Mouse (Mus musculus): ENCODE results near the gene Txndc16. TPM values are rescaled to one million over a fixed set of nuclear protein-coding genes. Genes with fewer than 3 reads are reported as not detected.

The Txndc16 gene
- polyA plus RNA-seq, 1 experiment from 2014 or later = 16.4 TPM

- WGBS = 84% methylated on average over 8 of the region's 8 CpGs
- Histone ChIP-seq H3K4me1 (ENCODE audit: insufficient read depth, low read length) (no peaks in the 10 kb centered on the region), H3K27ac (ENCODE audit: low read length) (no peak overlapping the region), H3K4me3 (ENCODE audit: low read length) (no peak overlapping the region), H3K9me3 (ENCODE audit: low read length) (no peaks in the 10 kb centered on the region), H3K27me3 (ENCODE audit: insufficient read depth, low read length) (no peaks in the 10 kb centered on the region), H3K9ac (replicated peaks; ENCODE audit: low read length) (no peak overlapping the region), H3K4me2 (replicated peaks; ENCODE audit: low read depth, low read length) (no peak overlapping the region), H3K36me3 (ENCODE audit: insufficient read depth, low read length) (no peaks in the 10 kb centered on the region)
- ATAC-seq (ENCODE audit: low FRiP score, low TSS enrichment) = no peak
These were observed 52.8 kb downstream of the Txndc16 start for GRCm38 (mm10) chr14:45167366-45167765.

- 88% methylated on average over 4 of the region's 4 CpGs for whole genome bisulfite sequencing
- no peak for ATAC-seq (ENCODE audit: low FRiP score, low TSS enrichment)
- H3K4me3 ChIP-seq (ENCODE audit: low read length) = no peak overlapping the region
- no peak overlapping the region for H3K9ac ChIP-seq (replicated peaks; ENCODE audit: low read length)
- no peaks in the 10 kb centered on the region for H3K4me1 ChIP-seq (ENCODE audit: insufficient read depth, low read length)
- no peak overlapping the region for H3K4me2 ChIP-seq (replicated peaks; ENCODE audit: low read depth, low read length)
- no peaks in the 10 kb centered on the region for H3K36me3 ChIP-seq (ENCODE audit: insufficient read depth, low read length)
- no peak overlapping the region for H3K27ac ChIP-seq (ENCODE audit: low read length)
- H3K9me3 ChIP-seq (ENCODE audit: low read length) = no peaks in the 10 kb centered on the region
- no peaks in the 10 kb centered on the region for H3K27me3 ChIP-seq (ENCODE audit: insufficient read depth, low read length)
These were observed 64.5 kb downstream of the Txndc16 start for GRCm38 (mm10) chr14:45155511-45156173.

- H3K27me3 ChIP-seq (ENCODE audit: insufficient read depth, low read length) = no peaks in the 10 kb centered on the region
- H3K4me1 ChIP-seq (ENCODE audit: insufficient read depth, low read length) = no peaks in the 10 kb centered on the region
- H3K36me3 ChIP-seq (ENCODE audit: insufficient read depth, low read length) = no peaks in the 10 kb centered on the region
- H3K27ac ChIP-seq (ENCODE audit: low read length) = no peak overlapping the region
- H3K4me3 ChIP-seq (ENCODE audit: low read length) = no peak overlapping the region
- no peak for ATAC-seq (ENCODE audit: low FRiP score, low TSS enrichment)
- H3K9me3 ChIP-seq (ENCODE audit: low read length) = no peaks in the 10 kb centered on the region
- H3K9ac ChIP-seq (replicated peaks; ENCODE audit: low read length) = no peak overlapping the region
- no peak overlapping the region for H3K4me2 ChIP-seq (replicated peaks; ENCODE audit: low read depth, low read length)
- 82% methylated on average over 2 of the region's 2 CpGs for WGBS
These were observed 66.9 kb downstream of the Txndc16 start for GRCm38 (mm10) chr14:45153258-45153657.

- no peak overlapping the region for H3K4me3 ChIP-seq (ENCODE audit: low read length)
- no peaks in the 10 kb centered on the region for H3K4me1 ChIP-seq (ENCODE audit: insufficient read depth, low read length)
- H3K9ac ChIP-seq (replicated peaks; ENCODE audit: low read length) = no peak overlapping the region
- no peaks in the 10 kb centered on the region for H3K27me3 ChIP-seq (ENCODE audit: insufficient read depth, low read length)
- H3K27ac ChIP-seq (ENCODE audit: low read length) = no peak overlapping the region
- ATAC-seq (ENCODE audit: low FRiP score, low TSS enrichment) = no peak
- H3K4me2 ChIP-seq (replicated peaks; ENCODE audit: low read depth, low read length) = no peak overlapping the region
- no peaks in the 10 kb centered on the region for H3K9me3 ChIP-seq (ENCODE audit: low read length)
- WGBS = 52% methylated on average over 4 of the region's 4 CpGs
- no peaks in the 10 kb centered on the region for H3K36me3 ChIP-seq (ENCODE audit: insufficient read depth, low read length)
These were observed 77.6 kb downstream of the Txndc16 start for GRCm38 (mm10) chr14:45142511-45142910.

- H3K4me1 ChIP-seq (ENCODE audit: insufficient read depth, low read length) = 0 out of 2 replicates have a peak, but pooled peaks cover 4% of the 10 kb centered on the region
- H3K27me3 ChIP-seq (ENCODE audit: insufficient read depth, low read length) = no peaks in the 10 kb centered on the region
- H3K9me3 ChIP-seq (ENCODE audit: low read length) = no peaks in the 10 kb centered on the region
- H3K36me3 ChIP-seq (ENCODE audit: insufficient read depth, low read length) = no peaks in the 10 kb centered on the region
- no peak overlapping the region for H3K4me3 ChIP-seq (ENCODE audit: low read length)
- WGBS = 77% methylated on average over 17 of the region's 17 CpGs
- no peak for ATAC-seq (ENCODE audit: low FRiP score, low TSS enrichment)
- H3K27ac ChIP-seq (ENCODE audit: low read length) = no peak overlapping the region
- H3K9ac ChIP-seq (replicated peaks; ENCODE audit: low read length) = no peak overlapping the region
- no peak overlapping the region for H3K4me2 ChIP-seq (replicated peaks; ENCODE audit: low read depth, low read length)
These were observed 79.6 kb downstream of the Txndc16 start for GRCm38 (mm10) chr14:45140344-45141080.

- no peak overlapping the region for H3K9ac ChIP-seq (replicated peaks; ENCODE audit: low read length)
- 58% methylated on average over 2 of the region's 2 CpGs for WGBS
- H3K9me3 ChIP-seq (ENCODE audit: low read length) = no peaks in the 10 kb centered on the region
- no peak overlapping the region for H3K27ac ChIP-seq (ENCODE audit: low read length)
- 0 out of 2 replicates have a peak, but pooled peaks cover 4% of the 10 kb centered on the region for H3K4me1 ChIP-seq (ENCODE audit: insufficient read depth, low read length)
- no peaks in the 10 kb centered on the region for H3K27me3 ChIP-seq (ENCODE audit: insufficient read depth, low read length)
- H3K4me2 ChIP-seq (replicated peaks; ENCODE audit: low read depth, low read length) = no peak overlapping the region
- ATAC-seq (ENCODE audit: low FRiP score, low TSS enrichment) = no peak
- no peaks in the 10 kb centered on the region for H3K36me3 ChIP-seq (ENCODE audit: insufficient read depth, low read length)
- H3K4me3 ChIP-seq (ENCODE audit: low read length) = no peak overlapping the region
These were observed 84.2 kb downstream of the Txndc16 start for GRCm38 (mm10) chr14:45135961-45136360.

GRCm38 (mm10) chr14:45135560-45135959 is 84.6 kb downstream of the Txndc16 start:
- ATAC-seq (ENCODE audit: low FRiP score, low TSS enrichment) = no peak
- 29% methylated on average over 9 of the region's 9 CpGs for WGBS

GRCm38 (mm10) chr14:45118359-45118758 is 101.8 kb downstream of the Txndc16 start:
- Histone ChIP-seq H3K27me3 (ENCODE audit: insufficient read depth, low read length) (no peaks in the 10 kb centered on the region), H3K4me3 (ENCODE audit: low read length) (no peak overlapping the region), H3K27ac (ENCODE audit: low read length) (no peak overlapping the region), H3K9me3 (ENCODE audit: low read length) (no peaks in the 10 kb centered on the region), H3K9ac (replicated peaks; ENCODE audit: low read length) (no peak overlapping the region), H3K36me3 (ENCODE audit: insufficient read depth, low read length) (no peaks in the 10 kb centered on the region), H3K4me1 (ENCODE audit: insufficient read depth, low read length) (0 out of 2 replicates have a peak, but pooled peaks cover 3% of the 10 kb centered on the region), H3K4me2 (replicated peaks; ENCODE audit: low read depth, low read length) (no peak overlapping the region)
- ATAC-seq (ENCODE audit: low FRiP score, low TSS enrichment) = peak; percentile 65; the same call in 1 of the 2 replicates
- WGBS = 33% methylated on average over 4 of the region's 4 CpGs

More at GRCm38 (mm10) chr14:45135560-45135959, 84.6 kb downstream of the Txndc16 start:
- no peak overlapping the region for H3K4me3 ChIP-seq (ENCODE audit: low read length)
- no peaks in the 10 kb centered on the region for H3K36me3 ChIP-seq (ENCODE audit: insufficient read depth, low read length)
- H3K4me1 ChIP-seq (ENCODE audit: insufficient read depth, low read length) = 0 out of 2 replicates have a peak, but pooled peaks cover 4% of the 10 kb centered on the region
- H3K9me3 ChIP-seq (ENCODE audit: low read length) = no peaks in the 10 kb centered on the region
- H3K27me3 ChIP-seq (ENCODE audit: insufficient read depth, low read length) = no peaks in the 10 kb centered on the region
- H3K9ac ChIP-seq (replicated peaks; ENCODE audit: low read length) = no peak overlapping the region
- H3K4me2 ChIP-seq (replicated peaks; ENCODE audit: low read depth, low read length) = no peak overlapping the region
- no peak overlapping the region for H3K27ac ChIP-seq (ENCODE audit: low read length)

GRCm38 (mm10) chr14:45102201-45102600 is 117.9 kb downstream of the Txndc16 start:
- WGBS = 92% methylated on average over 8 of the region's 8 CpGs
- no peak overlapping the region for H3K4me2 ChIP-seq (replicated peaks; ENCODE audit: low read depth, low read length)
- H3K9ac ChIP-seq (replicated peaks; ENCODE audit: low read length) = no peak overlapping the region
- no peak overlapping the region for H3K27ac ChIP-seq (ENCODE audit: low read length)
- H3K4me1 ChIP-seq (ENCODE audit: insufficient read depth, low read length) = no peaks in the 10 kb centered on the region
- no peaks in the 10 kb centered on the region for H3K36me3 ChIP-seq (ENCODE audit: insufficient read depth, low read length)
- no peak overlapping the region for H3K4me3 ChIP-seq (ENCODE audit: low read length)
- no peaks in the 10 kb centered on the region for H3K27me3 ChIP-seq (ENCODE audit: insufficient read depth, low read length)
- no peaks in the 10 kb centered on the region for H3K9me3 ChIP-seq (ENCODE audit: low read length)
- ATAC-seq (ENCODE audit: low FRiP score, low TSS enrichment) = no peak

GRCm38 (mm10) chr14:45092327-45092726 is 127.8 kb downstream of the Txndc16 start:
- Histone ChIP-seq H3K4me1 (ENCODE audit: insufficient read depth, low read length) (no peaks in the 10 kb centered on the region), H3K27ac (ENCODE audit: low read length) (no peak overlapping the region), H3K36me3 (ENCODE audit: insufficient read depth, low read length) (no peaks in the 10 kb centered on the region), H3K9ac (replicated peaks; ENCODE audit: low read length) (no peak overlapping the region), H3K4me2 (replicated peaks; ENCODE audit: low read depth, low read length) (no peak overlapping the region), H3K9me3 (ENCODE audit: low read length) (no peaks in the 10 kb centered on the region), H3K27me3 (ENCODE audit: insufficient read depth, low read length) (no peaks in the 10 kb centered on the region), H3K4me3 (ENCODE audit: low read length) (no peak overlapping the region)
- WGBS = 76% methylated on average over 3 of the region's 3 CpGs
- no peak for ATAC-seq (ENCODE audit: low FRiP score, low TSS enrichment)

All from kidney, embryonic 16.5 days (tissue).